Mouse (Mus musculus) testis, postnatal 14 days (tissue): ENCODE measurements around the gene Nt5e.
"Not testable (repeated sequence)": the region's sequence is repeated elsewhere in the genome, so short reads cannot be mapped to it uniquely, and the experiment has no call there.

ENCODE experiments used
- DNase-seq: peaks from one replicate; pipeline ENCODE4 v3.0.0; 2021; ENCODE audit warnings: low spot score

The Nt5e gene

GRCm38 (mm10) chr9:88326930-88327901 is at the start of gene Nt5e:
Nt5e (plus strand) TSS chr9:88327197.
- DNase-seq = peak; percentile 74

- no peak for DNase-seq
Observed at GRCm38 (mm10) chr9:88277588-88277987, 49.4 kb upstream of the Nt5e start.

GRCm38 (mm10) chr9:88279728-88280127 is 47.3 kb upstream of the Nt5e start:
- DNase-seq = no peak

- DNase-seq = no peak
Observed at GRCm38 (mm10) chr9:88289568-88290168, 37.3 kb upstream of the Nt5e start.

- DNase-seq = no peak
Observed at GRCm38 (mm10) chr9:88292836-88293370, 34.1 kb upstream of the Nt5e start.

- no peak for DNase-seq
Observed at GRCm38 (mm10) chr9:88295798-88296197, 31.2 kb upstream of the Nt5e start.

- DNase-seq = no peak
Observed at GRCm38 (mm10) chr9:88296321-88296720, 30.7 kb upstream of the Nt5e start.

- not testable (repeated sequence) for DNase-seq
Observed at GRCm38 (mm10) chr9:88297244-88297643, 29.8 kb upstream of the Nt5e start.

GRCm38 (mm10) chr9:88297871-88298658 is 28.9 kb upstream of the Nt5e start:
- DNase-seq = no peak

GRCm38 (mm10) chr9:88307019-88307618 is 19.9 kb upstream of the Nt5e start:
- no peak for DNase-seq

- no peak for DNase-seq
Observed at GRCm38 (mm10) chr9:88309127-88309526, 17.9 kb upstream of the Nt5e start.

- DNase-seq = no peak
Observed at GRCm38 (mm10) chr9:88319226-88319625, 7.8 kb upstream of the Nt5e start.

GRCm38 (mm10) chr9:88324616-88325015 is 2.4 kb upstream of the Nt5e start:
- DNase-seq = no peak

GRCm38 (mm10) chr9:88328666-88329065 is 1.7 kb downstream of the Nt5e start:
- DNase-seq = no peak

- DNase-seq = no peak
Observed at GRCm38 (mm10) chr9:88329166-88329748, 2.3 kb downstream of the Nt5e start.

- DNase-seq = no peak
Observed at GRCm38 (mm10) chr9:88330316-88330715, 3.3 kb downstream of the Nt5e start.

GRCm38 (mm10) chr9:88332447-88332846 is 5.5 kb downstream of the Nt5e start:
- DNase-seq = no peak

GRCm38 (mm10) chr9:88335839-88336238 is 8.8 kb downstream of the Nt5e start:
- DNase-seq = no peak

- DNase-seq = no peak
Observed at GRCm38 (mm10) chr9:88340819-88341218, 13.8 kb downstream of the Nt5e start.

GRCm38 (mm10) chr9:88342241-88342640 is 15.2 kb downstream of the Nt5e start:
- no peak for DNase-seq

- no peak for DNase-seq
Observed at GRCm38 (mm10) chr9:88342701-88343100, 15.7 kb downstream of the Nt5e start.
